Mouse (Mus musculus): ENCODE results near the gene Snd1. TPM values are rescaled to one million over a fixed set of nuclear protein-coding genes. Genes with fewer than 3 reads are reported as not detected.

Gene Snd1
- polyA plus RNA-seq, 2 experiments, result 31.5 to 43.2 TPM

GRCm38 (mm10) chr6:28567978-28568377 is 93.0 kb downstream of the Snd1 start:
- H3K36me3 ChIP-seq (replicated peaks; ENCODE audit: control insufficient read depth, insufficient read depth, low read depth), result no peaks in the 10 kb centered on the region
- H3K4me3 ChIP-seq (ENCODE audit: insufficient read depth in 1 of 2, low read depth in 2 of 2, low read length in 2 of 2), result no peak overlapping the region
- no peaks in the 10 kb centered on the region for H3K4me1 ChIP-seq (replicated peaks; ENCODE audit: control insufficient read depth in 2 of 2, insufficient read depth in 2 of 2, low read length in 1 of 2)
- DNase-seq (ENCODE audit: low read depth in 3 of 3, low spot score in 3 of 3) (no peak), ATAC-seq (ENCODE audit: insufficient read depth) (no peak)
- TF ChIP-seq EP300 (IDR thresholded peaks at IDR 0.05; ENCODE audit: low read depth), result no peak
- TF ChIP-seq CTCF (IDR thresholded peaks at IDR 0.05; ENCODE audit: low read depth), result no peak
- H3K9ac ChIP-seq (replicated peaks), result no peak overlapping the region
- H3K27me3 ChIP-seq (ENCODE audit: control insufficient read depth, insufficient read depth, low read length), result no peaks in the 10 kb centered on the region
- no peak overlapping the region for H3K4me2 ChIP-seq (ENCODE audit: low read depth)
- WGBS (ENCODE audit: insufficient replicate concordance), result 39% methylated on average over 6 of the region's 6 CpGs
- no peak overlapping the region for H3K27ac ChIP-seq
- no peaks in the 10 kb centered on the region for H3K9me3 ChIP-seq (ENCODE audit: control insufficient read depth, low read length)

GRCm38 (mm10) chr6:28571946-28572345 is 97.0 kb downstream of the Snd1 start:
- Histone ChIP-seq H3K9me3 (ENCODE audit: control insufficient read depth, low read length) (no peaks in the 10 kb centered on the region), H3K36me3 (replicated peaks; ENCODE audit: control insufficient read depth, insufficient read depth, low read depth) (no peaks in the 10 kb centered on the region), H3K9ac (replicated peaks) (no peak overlapping the region), H3K27ac (no peak overlapping the region), H3K4me2 (ENCODE audit: low read depth) (no peak overlapping the region), H3K4me3 (ENCODE audit: insufficient read depth in 1 of 2, low read depth in 2 of 2, low read length in 2 of 2) (no peak overlapping the region), H3K4me1 (replicated peaks; ENCODE audit: control insufficient read depth in 2 of 2, insufficient read depth in 2 of 2, low read length in 1 of 2) (peaks cover 0 to 4% of the 10 kb centered on the region in 2 experiments; a peak in 2 of 4 replicates), H3K27me3 (ENCODE audit: control insufficient read depth, insufficient read depth, low read length) (no peaks in the 10 kb centered on the region)
- 57% methylated on average over 2 of the region's 2 CpGs for WGBS (ENCODE audit: insufficient replicate concordance)
- TF ChIP-seq EP300 (IDR thresholded peaks at IDR 0.05; ENCODE audit: low read depth), result no peak
- DNase-seq (ENCODE audit: low read depth in 3 of 3, low spot score in 3 of 3) (no peak), ATAC-seq (ENCODE audit: insufficient read depth) (no peak)

GRCm38 (mm10) chr6:28572991-28573759 is 98.2 kb downstream of the Snd1 start:
- no peak overlapping the region for H3K4me2 ChIP-seq (ENCODE audit: low read depth)
- no peaks in the 10 kb centered on the region for H3K36me3 ChIP-seq (replicated peaks; ENCODE audit: control insufficient read depth, insufficient read depth, low read depth)
- TF ChIP-seq EP300 (IDR thresholded peaks at IDR 0.05; ENCODE audit: low read depth) (no peak), CTCF (IDR thresholded peaks at IDR 0.05; ENCODE audit: low read depth) (no peak)
- no peaks in the 10 kb centered on the region for H3K9me3 ChIP-seq (ENCODE audit: control insufficient read depth, low read length)
- no peak overlapping the region for H3K4me3 ChIP-seq (ENCODE audit: insufficient read depth in 1 of 2, low read depth in 2 of 2, low read length in 2 of 2)
- no peak for DNase-seq (ENCODE audit: low read depth in 3 of 3, low spot score in 3 of 3)
- H3K4me1 ChIP-seq (replicated peaks; ENCODE audit: control insufficient read depth in 2 of 2, insufficient read depth in 2 of 2, low read length in 1 of 2), result peaks cover 0 to 4% of the 10 kb centered on the region in 2 experiments; a peak in 2 of 4 replicates
- no peak overlapping the region for H3K9ac ChIP-seq (replicated peaks)
- 79% methylated on average over 11 of the region's 11 CpGs for WGBS (ENCODE audit: insufficient replicate concordance)
- no peak overlapping the region for H3K27ac ChIP-seq
- ATAC-seq (ENCODE audit: insufficient read depth), result no peak
- no peaks in the 10 kb centered on the region for H3K27me3 ChIP-seq (ENCODE audit: control insufficient read depth, insufficient read depth, low read length)

- TF ChIP-seq CTCF (IDR thresholded peaks at IDR 0.05; ENCODE audit: low read depth) (no peak), EP300 (IDR thresholded peaks at IDR 0.05; ENCODE audit: low read depth) (no peak)
- WGBS (ENCODE audit: insufficient replicate concordance), result 56% methylated on average over 14 of the region's 14 CpGs
- no peak overlapping the region for H3K27ac ChIP-seq
Measured at GRCm38 (mm10) chr6:28576356-28577264, 101.7 kb downstream of the Snd1 start.

GRCm38 (mm10) chr6:28582847-28583246 is 107.9 kb downstream of the Snd1 start:
- Histone ChIP-seq H3K27me3 (ENCODE audit: control insufficient read depth, insufficient read depth, low read length) (no peaks in the 10 kb centered on the region), H3K36me3 (replicated peaks; ENCODE audit: control insufficient read depth, insufficient read depth, low read depth) (no peaks in the 10 kb centered on the region), H3K9me3 (ENCODE audit: control insufficient read depth, low read length) (no peaks in the 10 kb centered on the region), H3K4me1 (replicated peaks; ENCODE audit: control insufficient read depth in 2 of 2, insufficient read depth in 2 of 2, low read length in 1 of 2) (no peaks in the 10 kb centered on the region), H3K4me2 (ENCODE audit: low read depth) (no peak overlapping the region), H3K27ac (no peak overlapping the region), H3K9ac (replicated peaks) (no peak overlapping the region), H3K4me3 (ENCODE audit: insufficient read depth in 1 of 2, low read depth in 2 of 2, low read length in 2 of 2) (no peak overlapping the region)
- TF ChIP-seq EP300 (IDR thresholded peaks at IDR 0.05; ENCODE audit: low read depth) (no peak), CTCF (IDR thresholded peaks at IDR 0.05; ENCODE audit: low read depth) (no peak)
- no peak for DNase-seq (ENCODE audit: low read depth in 3 of 3, low spot score in 3 of 3)
- WGBS (ENCODE audit: insufficient replicate concordance), result 84% methylated on average over 3 of the region's 3 CpGs
- no peak for ATAC-seq (ENCODE audit: insufficient read depth)

More at GRCm38 (mm10) chr6:28576356-28577264, 101.7 kb downstream of the Snd1 start:
- Histone ChIP-seq H3K9me3 (ENCODE audit: control insufficient read depth, low read length) (no peaks in the 10 kb centered on the region), H3K4me3 (ENCODE audit: insufficient read depth in 1 of 2, low read depth in 2 of 2, low read length in 2 of 2) (no peak overlapping the region), H3K36me3 (replicated peaks; ENCODE audit: control insufficient read depth, insufficient read depth, low read depth) (no peaks in the 10 kb centered on the region), H3K4me2 (ENCODE audit: low read depth) (no peak overlapping the region), H3K9ac (replicated peaks) (no peak overlapping the region), H3K27me3 (ENCODE audit: control insufficient read depth, insufficient read depth, low read length) (no peaks in the 10 kb centered on the region), H3K4me1 (replicated peaks; ENCODE audit: control insufficient read depth in 2 of 2, insufficient read depth in 2 of 2, low read length in 1 of 2) (peaks cover 0 to 4% of the 10 kb centered on the region in 2 experiments; a peak in 2 of 4 replicates)
- ATAC-seq (ENCODE audit: insufficient read depth) (no peak), DNase-seq (ENCODE audit: low read depth in 3 of 3, low spot score in 3 of 3) (no peak)

Measured in liver, embryonic 14.5 days (tissue).